Mouse (Mus musculus) heart, adult 2 months (tissue): ENCODE measurements around the gene Rpl7a.

Experiments
- CTCF ChIP-seq: fragments of 200-600 bp; IDR thresholded peaks from 2 replicates; pipeline ENCODE4 v1.8.1; 2022; ENCODE audit warnings: antibody characterized with exemption, mild to moderate bottlenecking, moderate library complexity
- EP300 ChIP-seq: fragments of 200-500 bp; IDR thresholded peaks from 2 replicates; pipeline ENCODE4 v1.6.1; 2011; ENCODE audit warnings: low read depth, low read length, control low read depth; ENCODE audit not compliant: insufficient read depth
- POLR2A ChIP-seq: fragments of 200-500 bp; IDR thresholded peaks from 2 replicates; pipeline ENCODE4 v1.6.1; 2011; ENCODE audit warnings: mild to moderate bottlenecking, low read depth, low read length, control low read depth; ENCODE audit not compliant: insufficient read depth

DNA sequence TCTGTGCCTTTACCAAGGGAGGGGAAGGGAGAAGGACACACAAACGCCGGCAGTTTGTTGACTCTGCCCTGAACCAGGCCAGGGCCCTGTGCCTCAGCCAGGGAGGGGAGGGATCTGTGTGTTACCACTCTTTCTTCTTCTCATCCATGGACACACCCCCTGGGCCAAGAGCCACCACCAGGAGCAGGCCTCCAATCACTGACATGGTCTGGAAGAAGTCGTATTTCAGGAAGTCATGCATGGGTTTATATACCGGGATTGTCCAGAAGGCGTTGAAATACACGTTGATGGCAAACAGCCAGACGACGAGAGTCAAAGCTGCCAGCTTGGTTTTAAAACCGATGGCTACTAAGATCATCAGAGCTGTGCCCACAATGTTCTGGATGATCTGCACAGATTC is 11.2 kb downstream of the Rpl7a start:
- TF ChIP-seq EP300 (no peak), CTCF (no peak), POLR2A (no peak)
